Mouse (Mus musculus) cerebellum, adult 2 months (tissue): ENCODE data around the gene Olfr666.

Source experiments
- CTCF ChIP-seq: fragments of 200-500 bp; IDR thresholded peaks from 2 replicates; pipeline ENCODE4 v1.5.1; 2011; ENCODE audit warnings: low read depth, mild to moderate bottlenecking, control low read depth, low read length, moderate library complexity, borderline replicate concordance; ENCODE audit not compliant: insufficient read depth
- POLR2A ChIP-seq: fragments of 200-500 bp; IDR thresholded peaks from 2 replicates; pipeline ENCODE4 v1.6.1; 2011; ENCODE audit warnings: low read length, control low read depth, borderline replicate concordance; ENCODE audit not compliant: insufficient read depth

DNA sequence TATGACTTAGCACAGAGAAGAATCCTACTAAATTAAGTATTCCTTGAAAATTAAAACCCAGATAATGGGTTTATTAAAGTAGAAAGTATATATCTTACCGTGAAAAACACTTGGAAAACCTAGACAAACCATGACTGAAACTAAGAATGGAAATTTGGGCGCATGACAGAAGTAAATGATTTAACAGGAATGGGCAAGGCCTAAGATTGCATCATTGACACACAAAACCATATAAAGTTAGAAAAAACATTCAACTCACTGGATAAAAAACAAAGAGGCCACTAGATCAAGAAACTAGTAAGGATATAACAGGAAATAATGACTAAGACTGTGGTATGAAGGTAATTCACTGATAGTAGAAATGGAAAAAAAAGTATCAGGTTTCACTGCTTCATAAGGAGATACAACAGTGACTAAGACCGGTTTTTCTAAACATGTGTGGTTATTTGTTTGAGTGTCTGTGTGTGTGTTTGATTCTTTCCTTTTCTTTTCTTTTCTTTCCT lies 40.5 kb downstream of the Olfr666 start:
- no peak for TF ChIP-seq POLR2A
- no peak for TF ChIP-seq CTCF
